Mouse (Mus musculus): Measurements from ENCODE around the gene Tmem63b. TPM values are rescaled to one million over a fixed set of nuclear protein-coding genes. Genes with fewer than 3 reads are reported as not detected.
A peak's percentile ranks its signal among the peaks of the same experiment; 100 is the strongest.

Gene Tmem63b
- polyA plus RNA-seq (2015; fragmentation: Nextera tagmentation; extraction: Ambion mirVana) = 31.7 and 31.9 TPM in 2 replicates

DNA sequence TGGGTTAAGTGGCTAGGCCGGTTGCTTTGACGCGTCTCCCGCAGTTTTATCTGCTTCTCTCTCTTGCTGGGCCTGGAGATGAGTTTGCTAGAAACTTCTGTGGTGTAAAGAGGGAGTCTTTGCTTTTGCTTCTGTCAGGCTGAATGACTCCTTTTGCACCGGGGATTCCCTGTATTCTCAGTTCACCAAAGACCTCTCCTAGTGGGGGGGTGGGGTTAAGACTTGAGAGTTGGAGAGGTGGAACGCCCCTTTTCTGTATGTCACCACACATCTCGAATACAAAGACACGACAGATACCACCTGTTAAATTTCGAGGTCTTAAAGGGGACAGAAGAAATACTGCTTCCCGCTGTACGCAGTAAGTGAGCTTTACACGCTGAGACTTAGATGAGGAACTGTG is at the start of gene Tmem63b:
Gene Tmem63b (minus strand): TSS at position 190 of the 400 bp plus-strand sequence.
- Histone ChIP-seq H3K36me3 (ENCODE audit: control insufficient read depth, insufficient read depth, low read length) (no peaks in the 10 kb centered on the region), H3K4me3 (ENCODE audit: low read length) (peak within 1 kb of the TSS; percentile 95), H3K4me2 (ENCODE audit: low read depth, low read length) (peak within 1 kb of the TSS; percentile 91), H3K4me1 (ENCODE audit: control insufficient read depth, insufficient read depth, low read length) (peaks cover 25% of the 10 kb centered on the region), H3K9ac (ENCODE audit: low read depth, low read length) (peak within 1 kb of the TSS; percentile 94), H3K27me3 (replicated peaks; ENCODE audit: control insufficient read depth, insufficient read depth, low read length) (no peaks in the 10 kb centered on the region), H3K9me3 (ENCODE audit: control insufficient read depth, low read length) (no peaks in the 10 kb centered on the region), H3K27ac (ENCODE audit: low read length) (peak within 1 kb of the TSS; percentile 65)
- 3% methylated on average over 12 of the region's 12 CpGs for WGBS
- ATAC-seq = peak; percentile 22

DNA sequence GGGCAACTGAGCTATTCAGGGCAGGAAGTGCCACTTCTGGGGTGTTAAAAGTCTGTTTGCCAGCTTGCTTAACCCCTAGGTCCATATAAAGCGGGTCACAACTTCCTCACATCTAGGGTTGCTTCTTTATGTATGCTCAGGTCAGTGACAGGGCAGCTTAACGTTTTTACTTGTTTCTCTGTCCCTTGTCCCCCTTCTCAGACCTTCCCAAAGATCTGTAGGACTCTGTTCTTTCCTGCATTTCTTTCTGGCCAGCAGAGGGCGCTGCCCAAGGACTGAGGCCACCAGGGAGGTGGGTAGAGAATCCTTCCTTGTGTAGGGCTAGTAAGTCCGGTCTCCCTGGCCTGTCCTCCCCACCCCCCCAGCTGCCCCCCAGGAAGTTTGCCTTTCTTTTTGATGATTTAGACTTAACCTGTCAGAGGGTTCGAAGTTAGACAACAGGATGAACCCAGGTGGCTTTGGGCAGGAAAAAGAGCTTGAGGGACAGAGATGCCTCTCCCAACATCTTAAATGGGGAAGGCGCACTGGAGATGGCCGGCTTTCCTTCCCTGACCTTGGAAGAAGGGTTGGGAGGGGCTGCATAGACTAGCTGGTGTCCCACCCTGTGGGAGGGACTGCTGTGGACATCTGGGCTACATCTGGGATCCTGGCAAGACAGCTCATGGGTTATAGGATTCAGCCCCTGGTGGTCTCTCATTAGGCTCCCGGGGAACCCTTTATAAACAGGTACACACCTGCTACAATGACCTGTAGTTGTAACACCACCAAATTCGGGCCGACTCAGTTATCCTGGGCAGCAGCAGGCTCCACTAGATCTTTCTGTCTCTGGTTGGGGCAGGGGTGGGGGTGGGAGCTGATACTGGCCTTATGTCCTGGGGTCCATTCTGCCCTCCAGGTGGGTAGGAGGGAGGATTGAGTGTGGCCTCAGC is 48.9 kb upstream of the Tmem63b start:
- Histone ChIP-seq H3K4me3 (ENCODE audit: low read length) (peak overlapping the region; percentile 58), H3K27ac (ENCODE audit: low read length) (peak overlapping the region; percentile 94), H3K27me3 (replicated peaks; ENCODE audit: control insufficient read depth, insufficient read depth, low read length) (peaks cover 5% of the 10 kb centered on the region; the same call in 1 of the 2 replicates), H3K9me3 (ENCODE audit: control insufficient read depth, low read length) (no peaks in the 10 kb centered on the region), H3K4me2 (ENCODE audit: low read depth, low read length) (peak overlapping the region; percentile 59), H3K4me1 (ENCODE audit: control insufficient read depth, insufficient read depth, low read length) (peaks cover 36% of the 10 kb centered on the region), H3K9ac (ENCODE audit: low read depth, low read length) (peak overlapping the region; percentile 80), H3K36me3 (ENCODE audit: control insufficient read depth, insufficient read depth, low read length) (no peaks in the 10 kb centered on the region)
- 7% methylated on average over 10 of the region's 10 CpGs for WGBS
- ATAC-seq = peak; percentile 56

DNA sequence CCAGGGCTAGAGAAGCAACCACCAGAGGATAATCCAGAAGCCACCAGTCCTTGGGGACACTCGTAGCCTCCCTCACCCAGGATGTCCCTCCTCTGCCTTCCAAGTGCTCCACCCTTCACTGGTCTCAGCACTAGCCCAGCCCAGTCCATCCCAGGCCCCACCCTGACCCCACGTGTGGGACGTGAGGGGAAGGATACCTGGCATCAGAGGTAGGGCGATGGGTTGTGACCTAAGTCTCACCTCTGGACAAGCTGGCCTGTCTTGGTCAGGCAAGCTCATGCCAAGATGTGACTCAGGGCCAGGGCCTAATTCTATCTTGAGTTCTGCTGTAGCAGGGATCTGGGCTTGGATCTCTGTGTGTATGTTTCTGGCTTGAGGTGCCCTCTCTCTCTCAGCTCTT is 48.2 kb upstream of the Tmem63b start:
- peak; percentile 4; the same call in 1 of the 2 replicates for ATAC-seq
- no peaks in the 10 kb centered on the region for H3K36me3 ChIP-seq (ENCODE audit: control insufficient read depth, insufficient read depth, low read length)
- peak overlapping the region; percentile 71 for H3K27ac ChIP-seq (ENCODE audit: low read length)
- H3K4me3 ChIP-seq (ENCODE audit: low read length) = no peak overlapping the region
- H3K9ac ChIP-seq (ENCODE audit: low read depth, low read length) = peak overlapping the region; percentile 71
- H3K27me3 ChIP-seq (replicated peaks; ENCODE audit: control insufficient read depth, insufficient read depth, low read length) = peaks cover 5% of the 10 kb centered on the region; the same call in 1 of the 2 replicates
- 80% methylated on average over 4 of the region's 4 CpGs for WGBS
- peaks cover 36% of the 10 kb centered on the region for H3K4me1 ChIP-seq (ENCODE audit: control insufficient read depth, insufficient read depth, low read length)
- no peaks in the 10 kb centered on the region for H3K9me3 ChIP-seq (ENCODE audit: control insufficient read depth, low read length)
- H3K4me2 ChIP-seq (ENCODE audit: low read depth, low read length) = no peak overlapping the region

DNA sequence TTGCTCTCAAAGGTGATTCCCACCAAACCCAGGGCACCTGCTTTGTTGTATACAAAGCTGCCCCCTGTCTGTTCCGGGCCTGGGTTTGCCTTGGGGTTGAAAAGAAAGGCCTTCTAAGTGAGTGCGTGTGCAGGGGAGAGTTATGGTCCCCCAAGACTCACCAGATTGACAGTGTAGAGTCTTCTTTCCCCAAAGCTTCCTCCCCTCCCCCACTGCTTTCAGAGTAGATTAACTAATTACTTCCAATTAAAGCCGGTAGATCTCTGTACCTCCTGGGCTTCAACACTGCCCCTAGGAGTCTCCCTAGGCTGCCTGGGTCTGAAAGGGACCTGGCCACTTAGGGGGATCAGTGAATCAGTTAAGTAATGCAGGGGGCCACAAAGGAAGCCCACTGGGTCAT is 47.6 kb upstream of the Tmem63b start:
- Histone ChIP-seq H3K9ac (ENCODE audit: low read depth, low read length) (peak overlapping the region; percentile 71), H3K27ac (ENCODE audit: low read length) (peak overlapping the region; percentile 71)
- WGBS = 33% methylated on average over 3 of the region's 3 CpGs

DNA sequence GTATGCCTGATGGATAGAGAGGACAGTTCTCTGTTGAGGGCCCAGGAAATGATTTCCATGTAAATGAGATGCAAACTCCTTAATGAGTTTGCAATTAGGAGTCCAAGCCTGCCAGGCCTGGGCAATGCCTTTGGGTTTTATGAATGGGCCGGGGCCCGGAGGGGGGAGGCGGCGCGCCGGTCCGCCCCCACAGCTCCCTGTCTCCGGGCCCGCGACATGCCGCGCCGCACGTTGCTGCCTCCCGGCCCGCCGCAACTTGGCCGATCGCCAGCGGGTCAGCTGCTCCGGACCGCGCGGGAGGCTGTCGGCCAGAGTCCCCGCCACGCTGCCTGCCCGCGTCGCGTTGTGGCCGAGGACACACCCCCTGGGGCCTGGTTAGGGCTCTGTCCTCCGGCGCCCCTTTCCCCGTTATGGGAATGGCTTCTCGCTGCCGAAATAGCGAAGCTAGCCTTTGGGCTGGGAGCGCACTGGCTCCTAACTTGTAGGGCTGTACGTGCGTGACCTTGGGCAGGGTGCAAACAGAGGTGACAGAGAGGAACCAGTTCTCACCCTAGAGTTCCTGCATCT is 47.1 kb upstream of the Tmem63b start, which contains the start of gene 1600014C23Rik:
Gene 1600014C23Rik (minus strand): TSS at position 110 of the 567 bp plus-strand sequence.
- H3K4me3 ChIP-seq (ENCODE audit: low read length) = peak within 1 kb of the TSS; percentile 44
- no peaks in the 10 kb centered on the region for H3K9me3 ChIP-seq (ENCODE audit: control insufficient read depth, low read length)
- 0 out of 2 replicates have a peak, but pooled peaks have one; percentile 7 for ATAC-seq
- H3K27me3 ChIP-seq (replicated peaks; ENCODE audit: control insufficient read depth, insufficient read depth, low read length) = peaks cover 5% of the 10 kb centered on the region; the same call in 1 of the 2 replicates
- peak within 1 kb of the TSS; percentile 71 for H3K27ac ChIP-seq (ENCODE audit: low read length)
- no peaks in the 10 kb centered on the region for H3K36me3 ChIP-seq (ENCODE audit: control insufficient read depth, insufficient read depth, low read length)
- WGBS = 1% methylated on average over 40 of the region's 41 CpGs
- peak within 1 kb of the TSS; percentile 92 for H3K4me2 ChIP-seq (ENCODE audit: low read depth, low read length)
- H3K4me1 ChIP-seq (ENCODE audit: control insufficient read depth, insufficient read depth, low read length) = peaks cover 36% of the 10 kb centered on the region
- H3K9ac ChIP-seq (ENCODE audit: low read depth, low read length) = peak within 1 kb of the TSS; percentile 71

More for the DNA sequence above, 47.6 kb upstream of the Tmem63b start:
- H3K4me1 ChIP-seq (ENCODE audit: control insufficient read depth, insufficient read depth, low read length) = peaks cover 36% of the 10 kb centered on the region
- H3K9me3 ChIP-seq (ENCODE audit: control insufficient read depth, low read length) = no peaks in the 10 kb centered on the region
- no peak for ATAC-seq
- no peaks in the 10 kb centered on the region for H3K36me3 ChIP-seq (ENCODE audit: control insufficient read depth, insufficient read depth, low read length)
- peak overlapping the region; percentile 92 for H3K4me2 ChIP-seq (ENCODE audit: low read depth, low read length)
- H3K4me3 ChIP-seq (ENCODE audit: low read length) = peak overlapping the region; percentile 44
- peaks cover 5% of the 10 kb centered on the region; the same call in 1 of the 2 replicates for H3K27me3 ChIP-seq (replicated peaks; ENCODE audit: control insufficient read depth, insufficient read depth, low read length)

DNA sequence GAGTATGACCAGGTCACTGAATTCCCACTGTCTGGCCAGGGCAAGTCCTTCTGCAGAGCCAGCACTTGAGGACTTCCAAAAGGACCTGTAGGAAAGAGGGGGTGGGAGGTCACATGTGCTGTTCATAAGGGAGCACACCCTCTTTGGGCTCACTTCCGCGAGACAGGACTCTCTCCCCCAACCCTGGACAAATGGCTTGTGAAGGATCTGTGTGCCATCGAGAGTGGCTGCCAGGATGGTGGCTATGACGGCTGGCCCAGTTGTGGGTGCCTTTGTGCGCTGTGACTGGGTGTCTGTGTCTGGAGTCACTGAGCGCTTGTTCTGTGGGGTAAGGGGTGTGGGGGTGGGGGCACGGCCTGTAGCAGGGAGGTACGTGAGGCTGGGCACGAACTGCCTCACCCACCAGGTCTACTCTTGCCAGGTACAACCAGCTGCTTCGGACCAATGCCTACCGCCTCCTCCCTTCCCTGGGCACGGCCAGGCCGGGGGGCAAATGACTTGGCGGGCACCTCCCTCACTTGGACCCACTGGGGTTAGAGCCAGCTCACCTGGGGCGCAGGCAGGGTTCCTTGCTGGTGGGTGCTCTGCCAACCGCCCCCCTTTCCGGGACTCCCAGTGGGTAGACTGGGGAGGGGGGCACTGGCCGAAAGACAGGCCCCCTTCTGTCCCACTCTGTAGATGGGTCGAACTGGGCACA is 46.5 kb upstream of the Tmem63b start:
- ATAC-seq = no peak

DNA sequence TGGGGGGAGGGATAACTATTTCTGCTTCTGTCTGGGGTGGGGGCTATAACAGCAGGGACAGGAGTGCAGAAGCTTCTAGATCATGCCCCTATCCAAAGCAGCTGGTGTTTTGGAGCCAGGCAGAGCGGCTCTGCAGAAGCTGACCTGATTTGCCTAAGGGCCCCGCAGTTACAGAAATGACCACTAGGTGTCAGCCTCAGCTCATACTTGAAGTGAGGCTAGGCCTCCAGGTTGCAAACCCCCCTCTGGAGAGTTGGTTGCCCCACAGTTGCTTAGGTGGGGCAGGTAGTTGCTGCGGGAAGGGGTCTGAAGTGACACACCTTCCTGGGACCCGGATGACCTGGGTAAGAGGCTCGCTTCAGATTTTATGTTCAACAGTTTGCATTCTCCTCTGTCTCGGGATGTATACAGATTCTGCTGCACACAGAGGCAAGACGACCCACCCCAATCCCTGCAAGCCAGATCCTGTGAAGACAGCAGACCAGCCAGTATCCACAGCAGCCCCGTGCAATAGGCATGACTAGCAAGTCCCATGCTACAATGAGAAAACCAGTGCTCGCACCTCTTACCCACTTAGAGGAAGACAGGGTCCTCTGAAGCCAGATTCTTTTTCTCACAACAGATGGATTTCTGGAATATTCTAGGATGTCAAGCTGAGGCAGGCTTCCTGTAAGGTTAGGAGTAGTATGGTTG is 44.6 kb upstream of the Tmem63b start:
- H3K36me3 ChIP-seq (ENCODE audit: control insufficient read depth, insufficient read depth, low read length) = no peaks in the 10 kb centered on the region
- no peak for ATAC-seq
- no peak overlapping the region; the same call in 1 of the 2 replicates for H3K9ac ChIP-seq (ENCODE audit: low read depth, low read length)
- H3K27ac ChIP-seq (ENCODE audit: low read length) = no peak overlapping the region
- H3K4me2 ChIP-seq (ENCODE audit: low read depth, low read length) = no peak overlapping the region
- H3K27me3 ChIP-seq (replicated peaks; ENCODE audit: control insufficient read depth, insufficient read depth, low read length) = peaks cover 5% of the 10 kb centered on the region; the same call in 1 of the 2 replicates
- 24% methylated on average over 9 of the region's 9 CpGs for WGBS
- no peak overlapping the region for H3K4me3 ChIP-seq (ENCODE audit: low read length)
- H3K4me1 ChIP-seq (ENCODE audit: control insufficient read depth, insufficient read depth, low read length) = peaks cover 30% of the 10 kb centered on the region
- H3K9me3 ChIP-seq (ENCODE audit: control insufficient read depth, low read length) = no peaks in the 10 kb centered on the region

More for the DNA sequence above, 46.5 kb upstream of the Tmem63b start:
- Histone ChIP-seq H3K4me3 (ENCODE audit: low read length) (peak overlapping the region; percentile 44; the same call in 1 of the 2 replicates), H3K9me3 (ENCODE audit: control insufficient read depth, low read length) (no peaks in the 10 kb centered on the region), H3K27ac (ENCODE audit: low read length) (no peak overlapping the region; the same call in 1 of the 2 replicates), H3K27me3 (replicated peaks; ENCODE audit: control insufficient read depth, insufficient read depth, low read length) (peaks cover 5% of the 10 kb centered on the region; the same call in 1 of the 2 replicates), H3K9ac (ENCODE audit: low read depth, low read length) (peak overlapping the region; percentile 71), H3K36me3 (ENCODE audit: control insufficient read depth, insufficient read depth, low read length) (no peaks in the 10 kb centered on the region), H3K4me2 (ENCODE audit: low read depth, low read length) (peak overlapping the region; percentile 92), H3K4me1 (ENCODE audit: control insufficient read depth, insufficient read depth, low read length) (peaks cover 36% of the 10 kb centered on the region)
- WGBS = 74% methylated on average over 19 of the region's 19 CpGs

DNA sequence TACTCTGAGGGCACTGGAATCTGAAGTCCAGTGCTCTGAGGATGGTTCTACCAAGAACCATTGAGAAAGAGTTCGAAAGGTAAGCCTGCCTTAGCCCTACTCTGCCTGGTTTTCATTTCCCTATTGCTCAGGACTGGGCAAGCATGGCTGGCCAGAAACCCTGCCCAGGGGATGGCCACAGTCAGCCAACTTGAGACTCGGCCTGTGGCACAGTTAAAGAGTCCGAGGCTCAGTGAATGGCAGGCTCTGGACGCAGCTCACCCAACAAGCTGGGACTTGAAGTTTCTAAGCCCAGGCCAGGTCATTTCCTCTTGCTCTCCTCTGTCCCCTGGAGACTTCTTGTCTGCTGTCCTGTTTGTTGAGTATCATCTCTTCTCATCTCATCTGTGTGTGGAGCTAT is 44.0 kb upstream of the Tmem63b start:
- 89% methylated on average over 4 of the region's 4 CpGs for whole genome bisulfite sequencing
- no peaks in the 10 kb centered on the region for H3K36me3 ChIP-seq (ENCODE audit: control insufficient read depth, insufficient read depth, low read length)
- peaks cover 5% of the 10 kb centered on the region; the same call in 1 of the 2 replicates for H3K27me3 ChIP-seq (replicated peaks; ENCODE audit: control insufficient read depth, insufficient read depth, low read length)
- H3K4me3 ChIP-seq (ENCODE audit: low read length) = no peak overlapping the region
- peaks cover 24% of the 10 kb centered on the region for H3K4me1 ChIP-seq (ENCODE audit: control insufficient read depth, insufficient read depth, low read length)
- ATAC-seq = no peak
- no peak overlapping the region for H3K4me2 ChIP-seq (ENCODE audit: low read depth, low read length)
- H3K27ac ChIP-seq (ENCODE audit: low read length) = no peak overlapping the region
- no peaks in the 10 kb centered on the region for H3K9me3 ChIP-seq (ENCODE audit: control insufficient read depth, low read length)
- H3K9ac ChIP-seq (ENCODE audit: low read depth, low read length) = no peak overlapping the region

Measured in intestine, embryonic 16.5 days (tissue).